Mouse (Mus musculus) neural tube, embryonic 14.5 days (tissue): Measurements from ENCODE around the gene Sspn. TPM values are rescaled to one million over a fixed set of nuclear protein-coding genes. Genes with fewer than 3 reads are reported as not detected.

ENCODE experiments used
- ATAC-seq: fragments of 200-750 bp; cut with Nextera tagmentation; 2 replicates; pipeline ENCODE4 v1.8.0; 2017; ENCODE audit warnings: low read depth, mild to moderate bottlenecking, moderate TSS enrichment, moderate library complexity
- H3K27ac ChIP-seq: fragments of 300-500 bp; sonication (generic); 2 replicates; pipeline ENCODE4 v1.5.1; 2014; ENCODE audit warnings: low read depth, mild to moderate bottlenecking, control low read depth, low read length, moderate library complexity, mixed read lengths
- H3K27me3 ChIP-seq: fragments of 300-500 bp; sonication (generic); 2 replicates; pipeline ENCODE4 v1.6.1; 2014; ENCODE audit warnings: low read length; ENCODE audit not compliant: control insufficient read depth, insufficient read depth
- H3K36me3 ChIP-seq: fragments of 300-500 bp; sonication (generic); 2 replicates; pipeline ENCODE4 v1.6.1; 2014; ENCODE audit warnings: low read length, mixed read lengths; ENCODE audit not compliant: control insufficient read depth, insufficient read depth
- H3K4me1 ChIP-seq: fragments of 300-500 bp; sonication (generic); 2 replicates; pipeline ENCODE4 v1.6.1; 2014; ENCODE audit warnings: low read length; ENCODE audit not compliant: control insufficient read depth, insufficient read depth
- H3K4me2 ChIP-seq: fragments of 300-500 bp; sonication (generic); 2 replicates; pipeline ENCODE4 v1.6.1; 2014; ENCODE audit warnings: mild to moderate bottlenecking, low read depth, low read length, control low read depth
- H3K4me3 ChIP-seq: fragments of 300-500 bp; sonication (generic); 2 replicates; pipeline ENCODE4 v1.5.1; 2014; ENCODE audit warnings: low read depth, low read length, control low read depth, mixed read lengths
- H3K9ac ChIP-seq: fragments of 300-500 bp; sonication (generic); replicated peaks from 2 replicates; pipeline ENCODE4 v1.6.1; 2014; ENCODE audit warnings: low read depth, mild to moderate bottlenecking, control low read depth, low read length, mixed read lengths
- H3K9me3 ChIP-seq: fragments of 300-500 bp; sonication (generic); 2 replicates; pipeline ENCODE4 v1.6.1; 2016; ENCODE audit warnings: low read length; ENCODE audit not compliant: control insufficient read depth
- WGBS: fragments of 180-500 bp; shearing (Covaris S2); extraction: QIAGEN DNeasy Blood & Tissue Kit; methylation state at CpG from one replicate; pipeline ENCODE4 v1.1.7; 2014; 5-methylcytosine and 5-hydroxymethylcytosine counted together
- polyA plus RNA-seq: library from polyadenylated mRNA; unstranded; fragments of >200 nt; fragmentation: Nextera tagmentation; extraction: Ambion mirVana; gene quantifications from 2 replicates; pipeline ENCODE4 v1.2.1, GENCODE M21; 2014

Sspn gene
- polyA plus RNA-seq, 1 experiment from 2014 or later = 2.9 TPM

DNA sequence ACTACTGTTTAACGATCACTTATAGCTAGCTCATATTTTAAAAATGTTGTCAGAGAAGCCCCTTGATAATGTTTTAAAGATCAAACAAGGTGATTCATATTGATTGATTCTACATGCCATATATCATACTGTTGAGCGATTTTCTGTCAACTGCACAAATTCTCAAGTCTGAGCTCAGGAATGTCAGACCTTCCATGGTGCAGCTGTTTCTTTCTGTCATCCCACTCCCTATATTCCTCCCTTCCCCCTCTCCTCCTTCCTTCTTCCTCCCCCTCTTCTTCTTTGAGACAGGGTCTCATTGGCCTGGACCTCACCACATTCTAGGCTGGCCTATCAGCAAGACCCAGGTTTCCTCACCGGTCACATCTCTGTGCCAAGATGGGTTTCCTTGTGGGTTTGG is 12.0 kb downstream of the Sspn start:
- Histone ChIP-seq H3K4me1 (no peaks in the 10 kb centered on the region), H3K27ac (no peak overlapping the region), H3K9me3 (no peaks in the 10 kb centered on the region), H3K36me3 (no peaks in the 10 kb centered on the region), H3K4me2 (no peak overlapping the region), H3K9ac (no peak overlapping the region), H3K4me3 (no peak overlapping the region), H3K27me3 (no peaks in the 10 kb centered on the region)
- ATAC-seq = no peak
- WGBS = 87% methylated on average over 3 of the region's 3 CpGs

DNA sequence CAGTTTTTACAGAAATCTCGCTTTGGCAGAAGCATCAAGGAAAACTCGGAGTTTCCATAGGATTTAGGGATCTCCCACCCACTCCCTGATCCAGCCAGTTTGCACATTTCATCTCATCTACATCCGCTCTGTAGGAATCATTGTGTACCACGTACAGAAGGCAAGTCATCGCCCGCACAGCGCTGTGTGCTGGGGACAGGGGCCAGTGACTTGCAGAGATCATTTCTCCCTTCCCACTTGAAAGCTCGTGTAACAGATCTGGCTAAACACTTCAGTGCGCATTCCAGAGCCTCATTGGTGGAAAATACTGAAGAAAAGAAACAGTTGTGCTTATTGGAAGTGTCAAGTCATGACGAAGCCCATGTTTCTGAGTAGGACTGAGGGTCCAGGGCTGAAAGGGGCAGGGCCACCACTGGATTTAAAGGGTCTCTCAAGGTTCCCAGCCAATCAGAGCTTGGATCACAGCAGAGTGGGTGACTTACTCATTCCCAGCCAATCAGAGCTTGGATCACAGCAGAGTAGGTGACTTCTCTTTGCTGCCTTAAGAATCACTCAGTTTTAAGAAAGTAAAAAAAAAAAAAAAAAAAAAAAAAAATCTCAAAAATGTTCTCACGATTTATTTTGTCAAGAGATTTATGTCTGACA is 14.4 kb downstream of the Sspn start:
- Histone ChIP-seq H3K9me3 (no peaks in the 10 kb centered on the region), H3K9ac (no peak overlapping the region), H3K4me3 (no peak overlapping the region), H3K27me3 (no peaks in the 10 kb centered on the region), H3K4me1 (no peaks in the 10 kb centered on the region), H3K4me2 (no peak overlapping the region), H3K27ac (no peak overlapping the region), H3K36me3 (no peaks in the 10 kb centered on the region)
- no peak for ATAC-seq
- WGBS = 87% methylated on average over 11 of the region's 11 CpGs

DNA sequence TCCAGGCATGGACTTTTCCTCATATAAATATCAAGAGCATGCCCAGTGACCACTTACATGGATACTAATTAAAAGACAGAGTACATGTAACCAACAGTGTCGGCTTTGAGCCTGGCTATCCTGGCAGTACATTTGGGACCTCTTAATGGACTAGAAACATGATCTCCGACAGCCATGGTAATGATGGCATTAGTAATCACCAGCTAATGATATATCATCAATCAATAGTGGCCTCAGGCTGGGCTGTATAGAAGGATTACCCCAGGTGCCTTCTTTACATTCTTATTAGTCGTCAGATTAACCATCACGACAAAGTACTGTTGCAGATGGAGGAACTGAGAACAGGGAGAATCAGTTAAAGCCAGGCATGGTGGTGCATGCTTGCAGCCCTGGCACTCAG is 17.6 kb downstream of the Sspn start:
- H3K9ac ChIP-seq = no peak overlapping the region
- H3K4me1 ChIP-seq = no peaks in the 10 kb centered on the region
- H3K4me3 ChIP-seq = no peak overlapping the region
- H3K4me2 ChIP-seq = no peak overlapping the region
- no peaks in the 10 kb centered on the region for H3K27me3 ChIP-seq
- no peaks in the 10 kb centered on the region for H3K9me3 ChIP-seq
- H3K36me3 ChIP-seq = no peaks in the 10 kb centered on the region
- 22% methylated on average over 4 of the region's 4 CpGs for WGBS
- no peak overlapping the region for H3K27ac ChIP-seq
- no peak for ATAC-seq

DNA sequence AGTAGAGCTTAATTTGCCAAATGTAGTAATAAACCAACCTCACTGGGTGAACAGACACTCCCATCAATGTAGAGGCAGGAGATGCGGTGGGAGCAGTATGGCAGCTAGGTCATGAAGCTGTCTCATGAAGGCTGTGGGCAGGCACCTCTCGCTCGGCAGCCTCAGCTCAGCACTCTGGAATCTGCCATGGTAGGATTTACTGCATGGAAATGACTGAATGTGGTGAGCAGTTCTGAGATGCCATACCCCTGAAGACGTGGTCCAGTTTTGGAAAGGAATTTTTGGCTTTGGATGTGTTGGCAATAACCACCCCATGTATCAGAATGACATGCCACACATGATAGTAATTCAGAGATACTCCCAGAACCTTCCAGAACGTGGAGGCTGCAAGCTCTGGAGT is 19.2 kb downstream of the Sspn start:
- Histone ChIP-seq H3K4me1 (no peaks in the 10 kb centered on the region), H3K4me3 (no peak overlapping the region), H3K9ac (no peak overlapping the region), H3K27me3 (no peaks in the 10 kb centered on the region), H3K36me3 (no peaks in the 10 kb centered on the region), H3K9me3 (no peaks in the 10 kb centered on the region), H3K27ac (no peak overlapping the region), H3K4me2 (no peak overlapping the region)
- WGBS = 87% methylated on average over 5 of the region's 5 CpGs
- ATAC-seq = no peak

DNA sequence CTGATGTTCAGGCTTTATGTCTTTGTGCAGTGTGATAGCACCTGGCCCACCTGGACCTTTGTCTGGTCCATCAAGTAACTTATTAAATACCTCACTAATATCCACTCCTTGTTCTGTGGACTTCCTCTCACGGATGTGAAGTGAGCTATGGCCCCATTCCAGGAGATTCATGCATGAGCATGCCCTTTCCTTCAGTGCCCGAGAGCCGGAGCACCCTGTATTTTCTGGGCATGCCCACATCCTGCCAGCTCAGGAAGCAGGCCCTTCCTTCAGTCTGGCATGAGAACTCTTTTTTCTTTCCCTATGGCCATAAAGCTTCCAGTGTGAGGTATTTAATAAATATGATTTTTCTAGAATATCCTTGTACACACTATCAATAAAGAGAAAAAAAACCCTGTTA is 21.2 kb downstream of the Sspn start:
- H3K27ac ChIP-seq = no peak overlapping the region
- no peak overlapping the region for H3K9ac ChIP-seq
- H3K9me3 ChIP-seq = no peaks in the 10 kb centered on the region
- no peaks in the 10 kb centered on the region for H3K36me3 ChIP-seq
- H3K4me3 ChIP-seq = no peak overlapping the region
- ATAC-seq = no peak
- 75% methylated on average over 3 of the region's 3 CpGs for WGBS
- no peak overlapping the region for H3K4me2 ChIP-seq
- H3K27me3 ChIP-seq = no peaks in the 10 kb centered on the region
- no peaks in the 10 kb centered on the region for H3K4me1 ChIP-seq

DNA sequence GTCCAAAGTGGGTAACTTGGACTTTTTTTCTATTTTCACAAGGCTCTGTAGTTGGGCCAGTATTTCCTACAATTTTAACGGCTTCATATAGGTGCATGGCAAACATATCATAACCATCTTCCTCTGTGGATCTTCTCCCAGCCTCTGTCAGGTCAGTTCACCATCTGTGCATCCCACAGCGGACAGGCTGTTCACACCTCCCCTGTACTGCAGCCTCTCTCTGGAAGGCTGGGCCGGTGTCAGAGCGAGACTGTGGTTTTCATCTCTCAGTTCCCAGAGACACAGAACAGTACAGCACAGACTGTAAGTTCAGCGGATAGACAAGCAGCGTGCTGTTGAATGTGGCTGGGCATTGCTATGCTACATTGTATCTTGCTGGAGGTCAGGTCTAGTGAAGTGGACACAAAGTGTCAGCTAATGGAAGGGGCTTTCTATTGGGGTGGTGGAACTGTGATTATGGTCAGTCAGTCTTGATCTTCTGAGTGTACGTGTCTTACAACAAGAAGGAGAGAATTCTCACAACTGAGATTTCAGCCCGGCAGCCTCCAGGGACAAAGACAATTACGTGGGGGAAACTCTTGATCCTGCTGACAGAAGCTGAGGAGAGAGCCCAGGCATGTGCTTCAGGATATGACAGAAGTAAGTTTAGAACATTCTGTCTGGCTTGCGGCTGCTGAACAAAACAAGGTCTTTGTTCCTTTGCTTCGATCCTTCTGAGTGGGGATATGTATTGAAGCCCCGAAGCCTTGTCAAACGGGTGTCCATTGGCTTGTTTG is 21.9 kb downstream of the Sspn start:
- H3K27ac ChIP-seq = no peak overlapping the region
- no peak overlapping the region for H3K4me2 ChIP-seq
- ATAC-seq = no peak
- no peaks in the 10 kb centered on the region for H3K36me3 ChIP-seq
- no peak overlapping the region for H3K9ac ChIP-seq
- no peaks in the 10 kb centered on the region for H3K4me1 ChIP-seq
- no peaks in the 10 kb centered on the region for H3K9me3 ChIP-seq
- no peaks in the 10 kb centered on the region for H3K27me3 ChIP-seq
- 77% methylated on average over 13 of the region's 13 CpGs for WGBS
- no peak overlapping the region for H3K4me3 ChIP-seq

DNA sequence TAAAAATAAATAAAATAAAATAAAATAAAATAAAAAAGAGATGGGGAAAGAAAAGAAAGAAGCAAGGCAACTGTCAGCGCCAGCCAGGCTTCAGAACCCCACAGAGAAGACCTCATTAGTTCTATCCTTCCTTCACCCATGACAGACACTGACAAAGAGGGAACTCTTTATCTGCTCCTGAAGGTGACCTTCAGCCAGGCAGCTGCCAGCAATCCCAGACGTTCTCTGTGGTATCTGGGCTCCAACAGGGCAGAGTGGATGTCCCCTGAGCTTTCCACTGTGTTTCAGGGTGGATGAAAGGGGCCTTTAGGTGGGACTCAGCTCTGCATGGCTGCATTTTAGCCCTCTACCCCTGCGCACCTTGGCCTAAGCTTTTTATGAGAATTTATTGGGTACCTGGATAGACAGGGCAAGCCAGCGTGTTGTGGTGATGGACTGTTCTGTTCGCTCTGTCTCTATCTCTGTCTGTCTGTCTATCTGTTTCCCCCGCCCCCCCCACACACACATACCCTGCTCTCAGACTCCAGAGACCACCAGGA is 26.1 kb downstream of the Sspn start:
- Histone ChIP-seq H3K27me3 (no peaks in the 10 kb centered on the region), H3K27ac (no peak overlapping the region), H3K9ac (no peak overlapping the region), H3K36me3 (no peaks in the 10 kb centered on the region), H3K4me2 (no peak overlapping the region), H3K9me3 (no peaks in the 10 kb centered on the region), H3K4me1 (no peaks in the 10 kb centered on the region), H3K4me3 (no peak overlapping the region)
- no peak for ATAC-seq
- WGBS = 72% methylated on average over 6 of the region's 6 CpGs

DNA sequence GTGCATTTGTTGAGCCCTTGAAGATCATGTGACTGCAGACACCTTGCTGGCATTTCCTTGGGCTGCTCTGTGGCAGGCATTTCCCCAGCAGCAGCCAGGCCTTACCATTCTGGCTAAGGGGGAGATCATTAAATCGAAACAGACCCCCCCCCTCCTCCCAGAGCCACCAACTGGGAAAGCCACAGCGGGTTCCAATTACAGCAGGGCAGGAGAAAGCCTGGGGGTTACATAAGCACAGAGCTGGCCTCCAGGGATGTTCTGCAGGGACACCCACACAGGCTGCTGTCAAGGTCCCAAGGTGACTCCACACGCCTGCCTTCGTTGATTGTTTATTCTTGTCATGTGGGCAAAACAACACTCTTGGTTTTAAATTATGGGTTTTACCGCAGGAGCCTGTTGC is 26.6 kb downstream of the Sspn start:
- 49% methylated on average over 5 of the region's 5 CpGs for WGBS
- Histone ChIP-seq H3K9me3 (no peaks in the 10 kb centered on the region), H3K36me3 (no peaks in the 10 kb centered on the region), H3K4me3 (no peak overlapping the region), H3K4me1 (no peaks in the 10 kb centered on the region), H3K4me2 (no peak overlapping the region), H3K27me3 (no peaks in the 10 kb centered on the region), H3K27ac (no peak overlapping the region), H3K9ac (no peak overlapping the region)
- no peak for ATAC-seq

DNA sequence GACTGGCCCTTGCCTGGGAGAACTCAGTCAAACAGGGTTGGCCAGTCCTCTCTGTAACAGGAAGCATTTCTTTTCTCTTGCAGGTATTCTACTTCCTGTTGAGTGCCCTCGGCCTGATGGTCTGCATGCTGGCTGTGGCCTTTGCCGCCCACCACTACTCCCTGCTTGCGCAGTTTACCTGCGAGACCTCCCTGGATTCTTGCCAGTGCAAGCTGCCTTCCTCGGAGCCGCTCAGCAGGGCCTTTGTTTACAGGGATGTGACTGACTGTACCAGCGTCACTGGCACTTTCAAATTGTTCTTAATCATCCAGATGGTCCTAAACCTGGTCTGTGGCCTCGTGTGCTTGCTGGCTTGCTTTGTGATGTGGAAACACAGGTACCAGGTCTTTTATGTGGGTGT is 29.6 kb downstream of the Sspn start:
- no peak for ATAC-seq
- 56% methylated on average over 8 of the region's 8 CpGs for WGBS
- no peaks in the 10 kb centered on the region for H3K4me1 ChIP-seq
- H3K9me3 ChIP-seq = no peaks in the 10 kb centered on the region
- H3K36me3 ChIP-seq = no peaks in the 10 kb centered on the region
- H3K4me3 ChIP-seq = no peak overlapping the region
- H3K27ac ChIP-seq = no peak overlapping the region
- H3K27me3 ChIP-seq = no peaks in the 10 kb centered on the region
- H3K9ac ChIP-seq = no peak overlapping the region
- no peak overlapping the region for H3K4me2 ChIP-seq
